Mouse (Mus musculus): Measurements from ENCODE around the gene Fam83g.

DNA sequence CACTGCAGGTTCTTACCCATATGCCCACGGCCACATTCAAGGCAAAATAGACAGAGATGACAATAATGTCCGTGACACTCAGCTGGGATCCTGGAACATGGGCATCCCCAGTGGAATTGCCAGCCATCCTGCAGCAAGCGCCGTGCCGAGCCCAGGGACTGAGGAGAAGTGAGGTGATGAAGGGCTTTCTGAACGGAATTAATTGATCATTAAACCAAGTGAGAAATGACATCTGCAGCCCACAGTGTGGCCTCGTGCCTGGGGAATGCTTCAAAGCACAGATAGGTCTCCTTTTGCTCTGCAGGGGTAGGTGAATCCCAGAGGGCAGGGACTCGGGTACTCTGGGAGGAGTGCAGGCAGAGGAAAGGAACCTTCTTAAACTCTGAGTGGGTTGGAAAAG lies 35.9 kb downstream of the Fam83g start:
- TF ChIP-seq CTCF (IDR thresholded peaks at IDR 0.05; ENCODE audit: borderline replicate concordance, extremely low read depth, insufficient read depth, insufficient read length) (no peak), POLR2A (IDR thresholded peaks at IDR 0.05; ENCODE audit: borderline replicate concordance, extremely low read depth, insufficient read depth, insufficient read length, poor library complexity, severe bottlenecking) (no peak)
